Mouse (Mus musculus) limb, embryonic 11.5 days (tissue): ENCODE results near the gene Hoxd10. TPM values are rescaled to one million over a fixed set of nuclear protein-coding genes. Genes with fewer than 3 reads are reported as not detected.

Experiments used
- ATAC-seq: fragments of 200-750 bp; cut with Nextera tagmentation; 2 replicates; pipeline ENCODE4 v1.8.0; 2017; ENCODE audit warnings: low read depth; ENCODE audit not compliant: insufficient number of reproducible peaks, low FRiP score, low TSS enrichment
- DNase-seq: peaks from one replicate; pipeline ENCODE4 v3.0.0-alpha.2; 2015; ENCODE audit warnings: low spot score
- H3K27ac ChIP-seq: fragments of 300-500 bp; sonication (generic); replicated peaks from 2 replicates; pipeline ENCODE4 v1.5.1; 2014; ENCODE audit warnings: low read depth, mild to moderate bottlenecking, low read length
- H3K27me3 ChIP-seq: fragments of 300-500 bp; sonication (generic); 2 replicates; pipeline ENCODE4 v1.6.1; 2014; ENCODE audit warnings: mild to moderate bottlenecking, low read length, mixed read lengths; ENCODE audit not compliant: control insufficient read depth, insufficient read depth
- H3K36me3 ChIP-seq: fragments of 300-500 bp; sonication (generic); 2 replicates; pipeline ENCODE4 v1.6.1; 2014; ENCODE audit warnings: mild to moderate bottlenecking, low read length, moderate library complexity, mixed read lengths; ENCODE audit not compliant: control insufficient read depth, insufficient read depth
- H3K4me1 ChIP-seq: fragments of 300-500 bp; sonication (generic); 2 replicates; pipeline ENCODE4 v1.6.1; 2014; ENCODE audit warnings: low read length, mixed read lengths; ENCODE audit not compliant: control insufficient read depth, insufficient read depth
- H3K4me2 ChIP-seq: fragments of 300-500 bp; sonication (generic); 2 replicates; pipeline ENCODE4 v1.6.1; 2014; ENCODE audit warnings: low read depth, mild to moderate bottlenecking, moderate library complexity; ENCODE audit not compliant: severe bottlenecking
- H3K4me3 ChIP-seq: fragments of 300-500 bp; sonication (generic); 2 replicates; pipeline ENCODE4 v1.5.1; 2014; ENCODE audit warnings: low read depth, low read length
- H3K9ac ChIP-seq: fragments of 300-500 bp; sonication (generic); 2 replicates; pipeline ENCODE4 v1.6.1; 2014; ENCODE audit warnings: mild to moderate bottlenecking, low read length
- H3K9me3 ChIP-seq: fragments of 300-500 bp; sonication (generic); 2 replicates; pipeline ENCODE4 v1.6.1; 2016; ENCODE audit warnings: low read length; ENCODE audit not compliant: control insufficient read depth
- WGBS: fragments of 180-500 bp; shearing (Covaris S2); extraction: QIAGEN DNeasy Blood & Tissue Kit; methylation state at CpG from one replicate; pipeline ENCODE4 v1.1.7; 2014; 5-methylcytosine and 5-hydroxymethylcytosine counted together
- polyA plus RNA-seq: library from polyadenylated mRNA; unstranded; fragments of >200 nt; fragmentation: Nextera tagmentation; extraction: Ambion mirVana; gene quantifications from 2 replicates; pipeline ENCODE4 v1.2.1, GENCODE M21; 2014

Hoxd10 gene
- polyA plus RNA-seq, 1 experiment from 2014 or later = 52.0 TPM

- Histone ChIP-seq H3K36me3 (no peaks in the 10 kb centered on the region), H3K9ac (no peak overlapping the region), H3K27ac (no peak overlapping the region), H3K9me3 (no peaks in the 10 kb centered on the region), H3K4me1 (peaks cover 55% of the 10 kb centered on the region), H3K4me2 (no peak overlapping the region), H3K4me3 (no peak overlapping the region), H3K27me3 (peaks cover 40% of the 10 kb centered on the region)
- ATAC-seq (no peak), DNase-seq (no peak)
- 22% methylated on average over 8 of the region's 8 CpGs for WGBS
These were observed 38.6 kb downstream of the Hoxd10 start for GRCm38 (mm10) chr2:74730331-74730730.

GRCm38 (mm10) chr2:74731055-74731454, 39.3 kb downstream of the Hoxd10 start:
- H3K4me2 ChIP-seq = no peak overlapping the region
- H3K9me3 ChIP-seq = no peaks in the 10 kb centered on the region
- peaks cover 62% of the 10 kb centered on the region for H3K4me1 ChIP-seq
- no peak overlapping the region for H3K27ac ChIP-seq
- ATAC-seq (no peak), DNase-seq (no peak)
- 0 out of 2 replicates have a peak overlapping the region, but pooled peaks have one; percentile 4 for H3K9ac ChIP-seq
- no peaks in the 10 kb centered on the region for H3K36me3 ChIP-seq
- no peak overlapping the region for H3K4me3 ChIP-seq
- H3K27me3 ChIP-seq = peaks cover 42% of the 10 kb centered on the region

GRCm38 (mm10) chr2:74731799-74732512, 40.2 kb downstream of the Hoxd10 start:
- Histone ChIP-seq H3K4me1 (peaks cover 62% of the 10 kb centered on the region), H3K9ac (no peak overlapping the region), H3K36me3 (no peaks in the 10 kb centered on the region), H3K4me3 (no peak overlapping the region), H3K4me2 (no peak overlapping the region; the same call in 1 of the 2 replicates), H3K27me3 (peaks cover 42% of the 10 kb centered on the region), H3K27ac (no peak overlapping the region), H3K9me3 (no peaks in the 10 kb centered on the region)
- WGBS = 9% methylated on average over 9 of the region's 9 CpGs
- no peak for DNase-seq
- ATAC-seq = no peak

GRCm38 (mm10) chr2:74732513-74733316, 41.0 kb downstream of the Hoxd10 start:
- under 1% methylated on average over 52 of the region's 52 CpGs for WGBS
- H3K4me2 ChIP-seq = peak overlapping the region; percentile 60
- no peak overlapping the region for H3K27ac ChIP-seq

GRCm38 (mm10) chr2:74733317-74733661, 41.6 kb downstream of the Hoxd10 start:
- Histone ChIP-seq H3K4me3 (peak overlapping the region; percentile 21; the same call in 1 of the 2 replicates), H3K27me3 (peaks cover 51% of the 10 kb centered on the region), H3K9ac (no peak overlapping the region), H3K4me2 (peak overlapping the region; percentile 60), H3K4me1 (peaks cover 58% of the 10 kb centered on the region), H3K36me3 (no peaks in the 10 kb centered on the region), H3K27ac (no peak overlapping the region), H3K9me3 (no peaks in the 10 kb centered on the region)
- DNase-seq = no peak
- no peak for ATAC-seq
- 0% methylated on average over 16 of the region's 16 CpGs for WGBS

More at GRCm38 (mm10) chr2:74732513-74733316, 41.0 kb downstream of the Hoxd10 start:
- Histone ChIP-seq H3K9me3 (no peaks in the 10 kb centered on the region), H3K9ac (no peak overlapping the region), H3K4me3 (peak overlapping the region; percentile 21), H3K4me1 (peaks cover 58% of the 10 kb centered on the region), H3K36me3 (no peaks in the 10 kb centered on the region), H3K27me3 (peaks cover 46% of the 10 kb centered on the region)
- ATAC-seq = no peak
- peak; percentile 61 for DNase-seq

GRCm38 (mm10) chr2:74733765-74734164, 42.0 kb downstream of the Hoxd10 start:
- Histone ChIP-seq H3K9ac (no peak overlapping the region), H3K27me3 (peaks cover 55% of the 10 kb centered on the region), H3K9me3 (no peaks in the 10 kb centered on the region), H3K27ac (no peak overlapping the region), H3K4me2 (peak overlapping the region; percentile 60), H3K36me3 (no peaks in the 10 kb centered on the region), H3K4me3 (no peak overlapping the region), H3K4me1 (peaks cover 58% of the 10 kb centered on the region)
- WGBS = 3% methylated on average over 6 of the region's 6 CpGs
- ATAC-seq (no peak), DNase-seq (no peak)

GRCm38 (mm10) chr2:74734451-74734850, 42.7 kb downstream of the Hoxd10 start:
- Histone ChIP-seq H3K27me3 (peaks cover 61% of the 10 kb centered on the region), H3K9me3 (no peaks in the 10 kb centered on the region), H3K4me3 (no peak overlapping the region), H3K4me1 (peaks cover 62% of the 10 kb centered on the region), H3K9ac (no peak overlapping the region), H3K36me3 (no peaks in the 10 kb centered on the region), H3K27ac (no peak overlapping the region), H3K4me2 (no peak overlapping the region; the same call in 1 of the 2 replicates)
- DNase-seq (peak; percentile 65), ATAC-seq (no peak)
- 3% methylated on average over 13 of the region's 13 CpGs for WGBS

GRCm38 (mm10) chr2:74734996-74735811, 43.5 kb downstream of the Hoxd10 start:
- ATAC-seq (no peak), DNase-seq (peak; percentile 65)
- no peaks in the 10 kb centered on the region for H3K9me3 ChIP-seq
- H3K9ac ChIP-seq = no peak overlapping the region
- peaks cover 68% of the 10 kb centered on the region for H3K27me3 ChIP-seq
- peaks cover 69% of the 10 kb centered on the region for H3K4me1 ChIP-seq
- H3K27ac ChIP-seq = no peak overlapping the region
- WGBS = 6% methylated on average over 27 of the region's 27 CpGs
- no peaks in the 10 kb centered on the region for H3K36me3 ChIP-seq
- peak overlapping the region; percentile 53 for H3K4me2 ChIP-seq
- H3K4me3 ChIP-seq = no peak overlapping the region
